Mouse (Mus musculus) hindbrain, embryonic 14.5 days (tissue): ENCODE results near the gene Foxi3. TPM values are rescaled to one million over a fixed set of nuclear protein-coding genes. Genes with fewer than 3 reads are reported as not detected.

ENCODE experiments used
- ATAC-seq: fragments of 200-750 bp; cut with Nextera tagmentation; 2 replicates; pipeline ENCODE4 v1.8.0; 2017; ENCODE audit warnings: moderate number of reproducible peaks, mild to moderate bottlenecking, moderate TSS enrichment, moderate library complexity; ENCODE audit not compliant: low FRiP score
- DNase-seq: peaks from one replicate; pipeline ENCODE4 v3.0.0-alpha.2; 2015; ENCODE audit warnings: low spot score
- H3K27ac ChIP-seq: fragments of 300-500 bp; sonication (generic); 2 replicates; pipeline ENCODE4 v1.5.1; 2014; ENCODE audit warnings: mild to moderate bottlenecking, moderate library complexity
- H3K27me3 ChIP-seq: fragments of 300-500 bp; sonication (generic); 2 replicates; pipeline ENCODE4 v1.6.1; 2014; ENCODE audit warnings: mild to moderate bottlenecking, low read length, mixed read lengths; ENCODE audit not compliant: control insufficient read depth, insufficient read depth
- H3K36me3 ChIP-seq: fragments of 300-500 bp; sonication (generic); replicated peaks from 2 replicates; pipeline ENCODE4 v1.6.1; 2014; ENCODE audit not compliant: control insufficient read depth, insufficient read depth
- H3K4me1 ChIP-seq: fragments of 300-500 bp; sonication (generic); replicated peaks from 2 replicates; pipeline ENCODE4 v1.6.1; 2014; ENCODE audit warnings: antibody characterized with exemption, low read length, mixed read lengths; ENCODE audit not compliant: control insufficient read depth, insufficient read depth
- H3K4me2 ChIP-seq: fragments of 300-500 bp; sonication (generic); replicated peaks from 2 replicates; pipeline ENCODE4 v1.6.1; 2014; ENCODE audit warnings: mild to moderate bottlenecking, moderate library complexity
- H3K4me3 ChIP-seq: fragments of 300-500 bp; sonication (generic); replicated peaks from 2 replicates; pipeline ENCODE4 v1.5.1; 2014; ENCODE audit warnings: mild to moderate bottlenecking, low read length
- H3K9ac ChIP-seq: fragments of 300-500 bp; sonication (generic); 2 replicates; pipeline ENCODE4 v1.6.1; 2014
- H3K9me3 ChIP-seq: fragments of 300-500 bp; sonication (generic); 2 replicates; pipeline ENCODE4 v1.6.1; 2016; ENCODE audit warnings: low read length; ENCODE audit not compliant: control insufficient read depth
- WGBS: fragments of 180-500 bp; shearing (Covaris S2); extraction: QIAGEN DNeasy Blood & Tissue Kit; methylation state at CpG from one replicate; pipeline ENCODE4 v1.1.7; 2014; 5-methylcytosine and 5-hydroxymethylcytosine counted together
- polyA plus RNA-seq: library from polyadenylated mRNA; unstranded; fragments of >200 nt; fragmentation: Nextera tagmentation; extraction: Ambion mirVana; gene quantifications from 2 replicates; pipeline ENCODE4 v1.2.1, GENCODE M21; 2014

The Foxi3 gene
- polyA plus RNA-seq = not detected in 2 replicates

GRCm38 (mm10) chr6:70956285-70956912, at the start of gene Foxi3:
TSS of gene Foxi3 (plus strand) at chr6:70956531.
- Histone ChIP-seq H3K36me3 (no peaks in the 10 kb centered on the region), H3K4me3 (peak within 1 kb of the TSS; percentile 39), H3K9ac (0 out of 2 replicates have a peak within 1 kb of the TSS, but pooled peaks have one; percentile 34), H3K27ac (no peak within 1 kb of the TSS), H3K4me2 (peak within 1 kb of the TSS; percentile 89), H3K27me3 (peaks cover 79% of the 10 kb centered on the region), H3K9me3 (no peaks in the 10 kb centered on the region), H3K4me1 (peaks cover 12% of the 10 kb centered on the region)
- under 1% methylated on average over 58 of the region's 67 CpGs for WGBS
- DNase-seq (no peak), ATAC-seq (peak; percentile 63)

GRCm38 (mm10) chr6:70909572-70909971, 46.8 kb upstream of the Foxi3 start:
- no peak for ATAC-seq
- DNase-seq = no peak
- no peaks in the 10 kb centered on the region for H3K27me3 ChIP-seq
- H3K36me3 ChIP-seq = peaks cover 22% of the 10 kb centered on the region
- 85% methylated on average over 7 of the region's 7 CpGs for WGBS
- H3K27ac ChIP-seq = no peak overlapping the region
- no peaks in the 10 kb centered on the region for H3K9me3 ChIP-seq
- no peak overlapping the region for H3K4me2 ChIP-seq
- H3K4me1 ChIP-seq = peaks cover 6% of the 10 kb centered on the region
- no peak overlapping the region for H3K9ac ChIP-seq
- H3K4me3 ChIP-seq = no peak overlapping the region

GRCm38 (mm10) chr6:70910285-70910684, 46.0 kb upstream of the Foxi3 start:
- ATAC-seq (no peak), DNase-seq (no peak)
- Histone ChIP-seq H3K4me2 (no peak overlapping the region), H3K4me1 (peaks cover 6% of the 10 kb centered on the region), H3K36me3 (peaks cover 18% of the 10 kb centered on the region), H3K27ac (no peak overlapping the region), H3K27me3 (no peaks in the 10 kb centered on the region), H3K9ac (no peak overlapping the region), H3K9me3 (no peaks in the 10 kb centered on the region), H3K4me3 (no peak overlapping the region)
- 70% methylated on average over 4 of the region's 4 CpGs for WGBS

GRCm38 (mm10) chr6:70911668-70912395, 44.5 kb upstream of the Foxi3 start:
- Histone ChIP-seq H3K9ac (peak overlapping the region; percentile 24; the same call in 1 of the 2 replicates), H3K36me3 (0 out of 2 replicates have a peak, but pooled peaks cover 3% of the 10 kb centered on the region), H3K4me3 (peak overlapping the region; percentile 12), H3K9me3 (no peaks in the 10 kb centered on the region), H3K4me1 (peaks cover 6% of the 10 kb centered on the region), H3K27ac (no peak overlapping the region), H3K4me2 (peak overlapping the region; percentile 45), H3K27me3 (no peaks in the 10 kb centered on the region)
- DNase-seq (peak; percentile 30), ATAC-seq (peak; percentile 62; the same call in 1 of the 2 replicates)
- WGBS = 19% methylated on average over 20 of the region's 20 CpGs

- no peak overlapping the region for H3K4me3 ChIP-seq
- peak overlapping the region; percentile 45 for H3K4me2 ChIP-seq
- H3K27me3 ChIP-seq = no peaks in the 10 kb centered on the region
- no peak overlapping the region for H3K9ac ChIP-seq
- no peak overlapping the region for H3K27ac ChIP-seq
- WGBS = 68% methylated on average over 7 of the region's 7 CpGs
- no peak for DNase-seq
- no peaks in the 10 kb centered on the region for H3K36me3 ChIP-seq
- no peaks in the 10 kb centered on the region for H3K9me3 ChIP-seq
- peak; percentile 29; the same call in 1 of the 2 replicates for ATAC-seq
- H3K4me1 ChIP-seq = peaks cover 6% of the 10 kb centered on the region
These were observed 44.0 kb upstream of the Foxi3 start for GRCm38 (mm10) chr6:70912396-70912765.

GRCm38 (mm10) chr6:70918827-70919226, 37.5 kb upstream of the Foxi3 start, which contains the start of gene Tex37:
TSS of gene Tex37 (minus strand) at chr6:70918927.
- peaks cover 10% of the 10 kb centered on the region; the same call in 1 of the 2 replicates for H3K4me1 ChIP-seq
- no peaks in the 10 kb centered on the region for H3K9me3 ChIP-seq
- no peak within 1 kb of the TSS for H3K4me2 ChIP-seq
- no peaks in the 10 kb centered on the region for H3K27me3 ChIP-seq
- WGBS = 89% methylated on average over 3 of the region's 3 CpGs
- H3K4me3 ChIP-seq = no peak within 1 kb of the TSS
- no peak within 1 kb of the TSS for H3K9ac ChIP-seq
- DNase-seq (no peak), ATAC-seq (no peak)
- no peaks in the 10 kb centered on the region for H3K36me3 ChIP-seq
- no peak within 1 kb of the TSS for H3K27ac ChIP-seq

- peak overlapping the region; percentile 51 for H3K4me2 ChIP-seq
- DNase-seq = peak; percentile 82
- H3K36me3 ChIP-seq = no peaks in the 10 kb centered on the region
- H3K9me3 ChIP-seq = no peaks in the 10 kb centered on the region
- 3% methylated on average over 22 of the region's 22 CpGs for WGBS
- peak overlapping the region; percentile 56 for H3K9ac ChIP-seq
- H3K4me3 ChIP-seq = peak overlapping the region; percentile 14; the same call in 1 of the 2 replicates
- H3K4me1 ChIP-seq = peaks cover 10% of the 10 kb centered on the region; the same call in 1 of the 2 replicates
- H3K27ac ChIP-seq = peak overlapping the region; percentile 78
- ATAC-seq = peak; percentile 76
- H3K27me3 ChIP-seq = no peaks in the 10 kb centered on the region
These were observed 34.9 kb upstream of the Foxi3 start for GRCm38 (mm10) chr6:70921274-70922074.

- no peaks in the 10 kb centered on the region for H3K36me3 ChIP-seq
- no peak overlapping the region for H3K27ac ChIP-seq
- H3K27me3 ChIP-seq = no peaks in the 10 kb centered on the region; the same call in 1 of the 2 replicates
- no peak overlapping the region for H3K4me2 ChIP-seq
- no peak for ATAC-seq
- no peak for DNase-seq
- H3K4me1 ChIP-seq = no peaks in the 10 kb centered on the region
- 87% methylated on average over 2 of the region's 2 CpGs for WGBS
- H3K9me3 ChIP-seq = no peaks in the 10 kb centered on the region
- no peak overlapping the region for H3K4me3 ChIP-seq
- no peak overlapping the region for H3K9ac ChIP-seq
These were observed 24.5 kb upstream of the Foxi3 start for GRCm38 (mm10) chr6:70931801-70932200.

- H3K4me3 ChIP-seq = no peak overlapping the region
- peaks cover 61% of the 10 kb centered on the region for H3K27me3 ChIP-seq
- no peaks in the 10 kb centered on the region for H3K36me3 ChIP-seq
- no peak overlapping the region for H3K27ac ChIP-seq
- peaks cover 12% of the 10 kb centered on the region for H3K4me1 ChIP-seq
- WGBS = 83% methylated on average over 7 of the region's 7 CpGs
- ATAC-seq = no peak
- H3K4me2 ChIP-seq = no peak overlapping the region
- no peak overlapping the region for H3K9ac ChIP-seq
- no peaks in the 10 kb centered on the region for H3K9me3 ChIP-seq
- DNase-seq = no peak
These were observed 3.1 kb upstream of the Foxi3 start for GRCm38 (mm10) chr6:70953274-70953673.
